ENCODE assay signal across 13 mouse cellular contexts in genomic region chr12:110228011-110228411, GRCm38 (mm10). TPM values are rescaled to one million over a fixed set of nuclear protein-coding genes. Genes with fewer than 3 reads are reported as not detected.
A peak's percentile ranks its signal among the peaks of the same experiment; 100 is the strongest.
DNase-seq lines count a peak whose midpoint lies in the region; ATAC-seq lines count a peak whose summit lies in the region.
"Had no signal": no experiment of that assay in that cellular context is flagged by ENCODE, and none has a peak within 500 bp of the region (broad histone marks: within the 10 kb centered on the region; RNA-seq: fewer than 3 reads in every experiment).

No protein-coding gene starts in this region.

- ATAC-seq in frontal cortex, adult (ENCODE audit: low TSS enrichment), result peak; percentile 88
- ATAC-seq: inflammation-experienced regulatory T-cells, adult 6 months had no signal

- intact Hi-C loops in left cerebral cortex, postnatal 4 days (cut with DNase I), result no loop called here

- peak; percentile 84 for DNase-seq in brain, adult 2 months (ENCODE audit: low read depth, low spot score)
- peak; percentile 42 to 73 for DNase-seq in layer of hippocampus, postnatal 14 days (ENCODE audit: low spot score in 2 of 2)
- peak; percentile 34 for DNase-seq in left cerebral cortex, postnatal 4 days
- DNase-seq in adrenal gland, postnatal 14 days, result no peak
- no peak for DNase-seq in gastrocnemius, postnatal 10 days
- DNase-seq in gastrocnemius, adult 18-20 months (ENCODE audit: low spot score), result no peak
- DNase-seq: adrenal gland, postnatal 36 days; cerebellum, adult 11 months; heart, adult 2 months; heart, postnatal 36 days; spleen, adult 18-20 months had no signal

RNA-seq across cellular contexts. Expression of gene Dio3, which starts 50.9 kb away (rescaled TPM):
- 1 to 10 TPM; 1.9 to 3.6 TPM for total RNA-seq in layer of hippocampus, postnatal 14 days (2021)
- total RNA-seq in left cerebral cortex, postnatal 4 days (2021), result 1 to 10 TPM; 1.1 to 2.3 TPM
- total RNA-seq in adrenal gland, postnatal 14 days (2021), result 1.1 TPM in 2 replicates
- total RNA-seq in gastrocnemius, postnatal 10 days (2021), result under 1 TPM in 1 of 2 experiments, not detected in 1; 0.29 TPM
- under 1 TPM; 0.14 to 0.32 TPM for total RNA-seq in gastrocnemius, adult 18-20 months (2021)
- total RNA-seq: heart, adult 2 months; heart, postnatal 36 days had no signal

Comparison
In these comparisons a context has a peak if more than half of its experiments do, and no peak if none do; other contexts are left out.
1. DNase-seq: peak in brain, adult 2 months (single experiment), layer of hippocampus, postnatal 14 days (2 of 2) and left cerebral cortex, postnatal 4 days (single experiment); none in adrenal gland, postnatal 14 days (single experiment), gastrocnemius, postnatal 10 days (single experiment) and gastrocnemius, adult 18-20 months (single experiment).